Mouse (Mus musculus) neutrophil, adult 5-6 weeks (primary cell): ENCODE results near the gene Rgl2. TPM values are rescaled to one million over a fixed set of nuclear protein-coding genes. Genes with fewer than 3 reads are reported as not detected.
"Not testable (repeated sequence)": the region's sequence is repeated elsewhere in the genome, so short reads cannot be mapped to it uniquely, and the experiment has no call there.

ENCODE experiments used
- ATAC-seq: fragments of 151-379, 151-347 bp; 2 replicates; pipeline ENCODE4 v1.8.0; 2017; ENCODE audit warnings: mild to moderate bottlenecking, moderate TSS enrichment; ENCODE audit not compliant: insufficient number of reproducible peaks, poor library complexity, low FRiP score, severe bottlenecking; ENCODE audit errors: extremely low read depth
- total RNA-seq: library from RNA; stranded (forward); fragments of 200-1000 nt; gene quantifications from 2 replicates; pipeline ENCODE4 v1.2.3, GENCODE M21; 2017

Rgl2 gene
- total RNA-seq, 1 experiment from 2014 or later = 146 TPM

DNA sequence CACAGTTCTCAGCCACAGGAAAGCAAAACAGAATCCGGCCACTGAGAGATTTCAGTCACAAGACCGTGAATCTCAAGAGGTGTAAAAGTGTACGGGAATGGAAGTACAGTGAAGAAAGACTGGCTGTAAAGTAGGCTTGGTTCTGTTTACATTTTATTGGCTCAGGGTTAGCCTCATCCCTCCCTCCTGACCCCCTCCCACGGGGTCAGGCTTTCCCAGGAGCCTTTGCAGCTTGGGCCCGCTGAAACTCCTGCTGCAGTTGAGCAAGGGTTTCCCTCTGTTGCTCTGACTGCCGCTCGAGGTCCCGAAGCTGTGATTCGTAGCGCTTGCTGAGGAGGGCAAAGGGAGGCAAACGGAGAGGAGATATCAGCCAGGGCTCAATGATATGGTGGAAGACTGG lies 9.4 kb downstream of the Rgl2 start:
- no peak for ATAC-seq

DNA sequence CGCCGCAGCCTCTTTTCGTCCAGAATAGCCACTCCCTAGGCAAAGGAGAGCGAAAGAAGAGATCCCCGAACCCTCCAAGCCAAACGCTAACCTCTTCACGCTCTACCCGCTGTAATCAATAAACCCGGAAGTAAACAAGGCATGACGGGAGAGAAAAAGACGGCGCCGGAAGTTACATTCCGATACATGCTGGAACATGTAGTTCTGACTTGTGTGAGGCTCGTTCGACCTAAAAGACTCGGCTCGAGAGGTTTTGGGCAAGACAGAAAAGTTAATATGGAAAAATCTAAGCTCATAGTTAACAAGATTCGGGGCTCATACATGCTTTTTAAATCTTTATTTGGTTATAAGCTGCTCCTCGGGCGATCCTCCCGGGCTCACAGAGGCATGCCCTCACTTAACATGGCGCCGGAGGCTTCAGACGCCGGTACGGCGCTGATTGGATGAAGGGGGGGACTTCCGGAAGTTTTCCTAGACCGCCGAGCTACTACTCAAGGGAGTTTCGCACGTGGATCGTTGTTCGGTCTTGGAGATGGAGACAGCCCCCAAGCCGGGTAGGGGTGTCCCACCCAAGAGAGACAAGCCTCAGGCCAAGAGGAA lies 11.0 kb downstream of the Rgl2 start, which contains the start of the genes Pfdn6 and Wdr46:
Pfdn6 (minus strand) TSS at position 138 of the 600 bp plus-strand sequence.
Wdr46 (plus strand) TSS at position 455 of the 600 bp plus-strand sequence.
- ATAC-seq = peak; percentile 81

DNA sequence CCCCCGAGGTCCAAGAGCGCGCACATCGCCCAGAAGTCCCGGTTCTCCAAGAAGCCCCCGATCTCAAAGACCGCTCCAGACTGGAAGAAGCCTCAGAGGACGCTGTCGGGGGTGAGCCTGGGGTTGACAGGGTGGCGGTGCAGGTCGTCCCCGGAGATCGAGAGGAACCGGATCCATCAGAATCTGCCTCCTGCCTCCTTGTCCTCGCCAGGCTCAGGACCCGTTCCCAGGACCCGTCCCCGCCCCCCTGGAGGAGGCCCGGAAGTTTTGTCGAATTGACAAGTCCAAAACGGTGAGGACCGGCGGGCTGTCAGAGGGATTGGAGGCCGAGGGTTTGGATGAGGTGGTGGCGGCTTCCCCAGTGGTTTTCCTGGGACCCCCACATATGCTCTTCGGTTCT lies 11.6 kb downstream of the Rgl2 start:
- no peak for ATAC-seq

DNA sequence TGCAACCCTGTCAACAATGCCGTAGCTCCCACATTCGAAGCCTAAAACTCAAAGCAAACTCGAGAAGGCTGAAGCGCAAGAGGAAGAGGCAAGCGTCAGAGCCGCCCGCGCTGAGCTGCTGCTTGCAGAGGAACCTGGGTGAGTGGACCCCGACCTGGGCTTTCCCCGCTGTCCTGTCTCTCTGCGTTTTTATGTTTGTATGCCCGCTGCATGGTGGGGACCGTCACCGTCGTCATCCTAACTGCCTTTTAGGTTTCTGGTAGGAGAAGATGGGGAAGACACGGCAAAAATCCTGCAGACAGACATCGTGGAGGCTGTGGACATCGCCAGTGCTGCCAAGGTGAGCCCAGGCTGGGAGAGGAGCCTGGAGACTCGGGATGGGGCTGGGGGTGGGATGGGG lies 12.0 kb downstream of the Rgl2 start:
- no peak for ATAC-seq

DNA sequence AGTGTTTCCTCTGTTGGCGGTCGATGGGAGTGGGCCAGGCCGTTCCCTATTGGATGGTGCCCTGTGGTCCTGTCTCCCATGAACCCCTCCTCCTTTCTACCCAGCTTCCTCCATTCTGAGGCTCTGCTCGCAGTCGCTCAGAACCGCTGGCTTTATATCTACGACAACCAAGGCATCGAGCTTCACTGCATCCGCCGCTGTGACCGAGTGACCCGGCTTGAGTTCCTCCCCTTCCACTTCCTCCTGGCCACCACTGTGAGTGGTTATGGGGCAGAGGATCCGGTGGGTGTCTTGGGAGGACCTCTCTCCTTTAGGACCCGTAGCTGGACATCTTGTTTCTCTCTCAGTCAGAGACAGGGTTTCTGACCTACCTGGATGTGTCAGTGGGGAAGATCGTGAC lies 14.1 kb downstream of the Rgl2 start:
- no peak for ATAC-seq

DNA sequence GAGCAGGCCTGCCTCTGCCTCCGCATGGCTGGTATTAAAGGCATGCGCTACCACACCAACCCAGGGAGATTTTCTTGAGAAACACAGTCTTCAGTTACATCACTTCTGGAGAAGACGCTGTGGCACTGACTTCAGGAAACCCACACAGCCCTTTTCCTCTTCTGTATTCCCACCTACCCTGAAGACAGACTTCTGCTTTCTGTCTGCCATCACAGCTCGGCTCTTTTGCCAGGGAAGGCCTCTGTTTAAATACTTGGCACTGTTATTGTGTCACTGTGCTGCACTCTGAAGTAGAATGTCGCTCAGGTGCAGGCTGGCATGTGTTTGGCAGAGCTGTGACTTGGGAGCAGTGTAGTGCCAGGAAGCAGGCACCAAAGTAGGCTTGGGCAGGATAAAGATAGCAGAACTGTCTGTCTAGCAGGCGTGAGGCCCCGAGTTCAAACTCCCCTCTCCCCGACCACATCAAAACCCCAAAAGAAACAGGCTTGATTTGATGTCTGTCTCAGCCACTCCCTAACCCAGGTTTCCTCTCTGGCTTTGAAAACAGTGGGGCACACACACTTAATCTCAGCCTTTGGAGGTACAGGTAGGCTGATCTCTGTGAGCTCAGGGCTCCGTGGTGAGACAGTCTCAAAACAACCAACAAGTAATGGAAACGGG lies 18.2 kb downstream of the Rgl2 start:
- no peak for ATAC-seq

- ATAC-seq = no peak
These were observed 19.0 kb downstream of the Rgl2 start for GRCm38 (mm10) chr17:33948090-33948904.

- ATAC-seq = no peak
These were observed 19.7 kb downstream of the Rgl2 start for GRCm38 (mm10) chr17:33948905-33949537.

- no peak for ATAC-seq
These were observed 20.8 kb downstream of the Rgl2 start for GRCm38 (mm10) chr17:33950131-33950625.

- peak; percentile 27; the same call in 1 of the 2 replicates for ATAC-seq
These were observed 21.9 kb downstream of the Rgl2 start, which contains the start of gene B3galt4 for GRCm38 (mm10) chr17:33951021-33951946. Gene B3galt4 (minus strand): TSS chr17:33951488.

GRCm38 (mm10) chr17:33952015-33952414 lies 22.7 kb downstream of the Rgl2 start:
- not testable (repeated sequence) for ATAC-seq

GRCm38 (mm10) chr17:33952879-33953278 lies 23.5 kb downstream of the Rgl2 start:
- no peak for ATAC-seq

GRCm38 (mm10) chr17:33953310-33953709 lies 24.0 kb downstream of the Rgl2 start:
- ATAC-seq = no peak

DNA sequence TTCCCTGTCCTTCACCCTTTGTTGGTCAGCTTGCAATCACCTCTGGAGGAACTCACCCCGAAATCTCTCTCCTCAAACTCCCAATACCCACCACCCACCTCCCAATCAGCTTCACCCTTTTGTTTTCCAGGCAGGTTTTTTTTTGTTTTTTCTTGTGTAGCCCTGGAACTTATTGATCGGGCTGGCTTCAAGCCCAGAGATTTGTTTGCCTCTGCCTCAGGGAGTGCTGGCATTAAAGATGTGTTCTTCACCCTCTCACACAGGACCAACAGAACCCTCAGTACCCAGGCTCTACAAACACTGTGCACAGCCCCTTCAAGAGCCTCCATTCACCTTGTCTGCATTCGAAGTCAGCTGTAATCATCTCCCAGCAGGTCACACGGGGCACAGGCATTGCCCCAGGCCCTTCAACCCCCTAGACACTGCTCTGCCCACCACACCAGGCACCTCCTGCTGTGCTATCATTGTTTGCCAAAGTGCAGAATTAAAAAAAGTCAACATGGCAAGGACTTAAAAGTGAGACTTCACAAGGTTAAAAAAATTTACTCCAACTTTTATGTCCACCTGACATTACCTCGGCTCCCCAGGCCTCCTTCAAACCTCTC lies 24.7 kb downstream of the Rgl2 start:
- no peak for ATAC-seq

- ATAC-seq = no peak
These were observed 25.6 kb downstream of the Rgl2 start for GRCm38 (mm10) chr17:33954646-33955554.

GRCm38 (mm10) chr17:33955555-33956214 lies 26.3 kb downstream of the Rgl2 start, which contains the start of the genes Vps52 and Rps18:
Gene Vps52 (plus strand): TSS chr17:33955812.
Gene Rps18 (minus strand): TSS chr17:33956001.
- peak; percentile 91 for ATAC-seq
